Mouse (Mus musculus) embryo, embryonic 11 days (tissue): Measurements from ENCODE around the gene Tmem135.

Source experiments
- DNase-seq: peaks from one replicate; pipeline ENCODE4 v3.0.0-alpha.2; 2015

Gene Tmem135

GRCm38 (mm10) chr7:89174430-89174829 lies 229.6 kb downstream of the Tmem135 start:
- no peak for DNase-seq

- no peak for DNase-seq
Measured at GRCm38 (mm10) chr7:89173018-89173417, 231.0 kb downstream of the Tmem135 start.

GRCm38 (mm10) chr7:89171790-89172467 lies 232.1 kb downstream of the Tmem135 start:
- DNase-seq: no peak

GRCm38 (mm10) chr7:89168606-89169005 lies 235.4 kb downstream of the Tmem135 start:
- peak; percentile 77 for DNase-seq

- no peak for DNase-seq
Measured at GRCm38 (mm10) chr7:89165528-89165927, 238.5 kb downstream of the Tmem135 start.

GRCm38 (mm10) chr7:89161610-89162378 lies 242.2 kb downstream of the Tmem135 start:
- no peak for DNase-seq

GRCm38 (mm10) chr7:89157356-89157755 lies 246.7 kb downstream of the Tmem135 start:
- no peak for DNase-seq

- DNase-seq: no peak
Measured at GRCm38 (mm10) chr7:89156629-89157028, 247.4 kb downstream of the Tmem135 start.

GRCm38 (mm10) chr7:89155741-89156140 lies 248.3 kb downstream of the Tmem135 start:
- no peak for DNase-seq

- no peak for DNase-seq
Measured at GRCm38 (mm10) chr7:89155223-89155622, 248.8 kb downstream of the Tmem135 start.

GRCm38 (mm10) chr7:89151345-89151744 lies 252.7 kb downstream of the Tmem135 start:
- peak; percentile 18 for DNase-seq

- DNase-seq: no peak
Measured at GRCm38 (mm10) chr7:89140640-89141300, 263.3 kb downstream of the Tmem135 start.

- no peak for DNase-seq
Measured at GRCm38 (mm10) chr7:89134884-89135511, 269.0 kb downstream of the Tmem135 start.

GRCm38 (mm10) chr7:89126063-89126882 lies 277.7 kb downstream of the Tmem135 start:
- peak; percentile 67 for DNase-seq

GRCm38 (mm10) chr7:89116261-89116664 lies 287.8 kb downstream of the Tmem135 start:
- DNase-seq: no peak

GRCm38 (mm10) chr7:89115633-89116032 lies 288.4 kb downstream of the Tmem135 start:
- no peak for DNase-seq

- no peak for DNase-seq
Measured at GRCm38 (mm10) chr7:89106421-89106820, 297.6 kb downstream of the Tmem135 start.

GRCm38 (mm10) chr7:89099756-89100155 lies 304.3 kb downstream of the Tmem135 start:
- no peak for DNase-seq
